Mouse (Mus musculus): ENCODE results near the gene Ripor2.
A peak's percentile ranks its signal among the peaks of the same experiment; 100 is the strongest.

Gene Ripor2

DNA sequence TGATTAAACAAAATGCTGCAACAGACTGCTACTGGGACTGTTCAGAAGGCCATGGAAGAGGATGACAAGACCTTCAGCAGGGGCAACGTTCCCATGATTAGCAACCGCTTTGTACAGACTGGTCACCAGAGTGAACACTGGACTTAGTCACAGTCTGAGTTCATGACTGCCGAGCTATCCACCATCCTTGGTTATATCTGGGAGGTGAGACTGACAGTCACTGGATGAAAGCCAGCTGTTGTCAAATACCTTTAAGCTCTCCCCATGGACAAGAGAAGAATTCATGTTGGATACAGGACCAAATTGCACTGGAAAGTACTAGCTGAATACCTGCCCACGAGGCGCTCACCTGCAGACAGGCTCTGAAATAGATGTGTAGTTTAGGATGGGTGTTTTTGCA, 2.4 kb downstream of the Ripor2 start:
- DNase-seq (ENCODE audit: low read depth, low spot score): no peak

DNA sequence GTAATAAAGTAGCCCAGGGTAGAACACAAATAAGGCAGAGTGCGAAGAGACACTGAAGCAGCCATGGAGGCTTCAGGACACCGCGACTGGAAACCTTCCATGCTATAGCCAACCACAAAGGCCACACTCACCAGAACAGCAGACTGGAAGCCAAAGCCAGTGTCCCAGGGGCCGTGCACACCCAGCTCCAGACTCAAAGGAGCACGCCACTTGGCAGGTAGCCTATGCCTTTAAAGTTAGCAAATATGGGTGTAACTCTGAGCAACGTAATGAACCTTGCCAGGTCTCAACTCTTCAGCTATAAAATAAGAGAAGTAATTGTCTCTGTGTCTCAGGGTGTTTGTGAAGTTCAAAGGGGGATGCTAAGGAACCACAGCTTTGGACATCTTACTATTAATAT, 2.9 kb downstream of the Ripor2 start:
- DNase-seq (ENCODE audit: low read depth, low spot score): no peak

DNA sequence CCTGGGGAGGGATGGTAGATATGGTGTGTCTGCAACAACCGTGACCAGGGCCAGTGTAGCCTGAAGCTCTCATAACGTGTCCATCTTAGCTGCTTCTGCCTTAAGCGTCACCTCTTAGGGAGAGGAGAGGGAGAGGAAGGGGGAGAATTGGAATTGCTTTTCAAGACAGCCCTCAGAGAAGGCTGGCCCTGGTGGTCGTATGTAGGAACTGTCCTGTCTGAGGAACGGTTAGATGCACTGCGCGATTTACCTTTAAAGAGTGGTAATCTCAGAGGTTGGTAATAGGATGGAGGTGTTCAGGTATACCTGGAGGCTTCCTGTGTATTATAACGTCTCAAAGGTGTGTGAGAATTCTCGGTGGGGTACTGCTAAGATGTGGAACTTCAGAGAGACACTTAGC, 3.4 kb downstream of the Ripor2 start:
- DNase-seq (ENCODE audit: low read depth, low spot score): no peak

DNA sequence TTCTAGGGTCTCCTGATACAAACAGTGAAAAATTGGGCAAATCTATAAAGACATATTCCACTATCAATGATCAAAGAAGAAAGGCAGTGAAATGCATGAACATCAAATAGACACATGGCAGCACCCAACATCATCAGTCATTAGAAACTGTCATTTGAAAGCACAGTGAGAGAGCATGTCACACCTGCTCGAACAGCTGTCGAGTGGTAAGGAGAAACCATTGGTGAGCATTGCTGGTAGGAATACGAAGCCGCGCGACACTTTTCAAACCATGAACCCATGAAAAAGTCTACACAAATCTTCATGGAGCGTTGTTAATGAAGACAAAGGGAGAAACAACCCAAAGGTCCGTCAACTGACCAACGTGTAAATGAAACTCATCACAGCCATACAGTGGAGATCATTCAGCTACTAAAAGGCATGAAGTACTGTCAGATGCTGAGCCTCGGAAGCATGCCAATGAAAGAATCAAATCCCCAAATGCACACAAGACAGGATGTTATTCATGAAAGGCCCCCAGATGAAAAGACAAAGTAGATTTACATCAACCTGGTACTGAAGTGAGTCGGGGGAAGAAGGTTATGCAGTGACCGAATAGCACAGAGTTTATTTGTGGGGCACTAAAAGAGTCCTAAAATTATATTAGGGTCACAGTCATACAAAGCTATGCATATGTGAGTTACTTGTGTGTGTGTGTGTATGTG, 5.4 kb downstream of the Ripor2 start:
- DNase-seq (ENCODE audit: low read depth, low spot score): peak; percentile 35

DNA sequence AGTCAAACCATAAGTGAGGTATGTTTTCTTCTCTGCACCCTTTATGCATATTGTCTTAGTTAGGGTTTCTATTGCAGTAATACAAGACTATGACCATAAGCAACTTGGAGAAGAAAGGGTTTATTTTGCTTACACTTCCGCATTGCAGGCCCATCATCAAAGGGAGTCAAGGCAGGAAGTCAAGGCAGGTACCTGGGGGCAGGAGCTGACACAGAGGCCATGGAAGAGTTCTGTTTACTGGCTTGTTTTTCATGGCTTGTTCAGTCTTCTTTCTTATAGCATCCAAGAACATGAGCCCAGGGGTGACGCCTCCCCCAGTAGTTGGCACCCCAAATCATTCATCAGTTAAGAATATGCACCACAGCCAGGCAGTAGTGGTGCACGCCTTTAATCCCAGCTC, 6.6 kb downstream of the Ripor2 start:
- peak; percentile 33 for DNase-seq (ENCODE audit: low read depth, low spot score)

DNA sequence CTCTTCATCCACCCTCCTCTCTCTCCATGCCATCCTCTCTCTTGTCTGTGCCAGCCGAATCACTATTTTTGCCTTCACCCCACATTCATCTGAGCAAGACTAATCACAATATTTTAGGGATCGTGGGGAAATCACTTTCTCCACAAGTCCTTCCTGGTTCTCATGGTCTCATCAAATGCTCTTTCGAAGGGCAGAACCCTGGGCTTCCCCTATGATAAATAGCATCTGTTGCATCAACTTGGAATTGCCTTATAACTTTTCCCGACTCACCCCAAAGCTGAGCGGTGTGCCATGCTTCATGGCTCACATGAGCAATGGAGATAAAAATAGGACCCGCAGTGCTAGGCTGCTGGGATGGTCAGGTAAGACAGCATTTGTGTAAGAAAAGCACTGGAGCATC, 9.7 kb downstream of the Ripor2 start:
- no peak for DNase-seq (ENCODE audit: low read depth, low spot score)

DNA sequence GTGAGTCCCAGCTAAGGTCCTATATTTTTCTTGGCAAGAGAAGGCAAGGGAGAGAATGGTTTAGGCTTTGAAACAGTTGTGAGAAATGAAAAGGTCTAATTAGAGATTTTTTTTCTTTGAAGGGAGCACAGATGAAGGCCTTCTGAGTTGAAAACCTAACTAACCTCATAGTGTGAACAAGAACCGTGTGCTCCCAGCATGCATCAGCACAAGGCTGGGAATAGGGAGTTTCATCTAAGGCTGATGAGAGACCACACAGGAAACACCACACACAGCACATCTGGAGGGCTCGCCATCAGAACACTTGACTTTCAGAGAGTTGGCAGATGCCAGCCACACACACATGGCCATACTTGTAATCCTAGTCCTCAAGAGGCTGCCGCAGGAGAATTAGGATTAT, 12.3 kb downstream of the Ripor2 start:
- DNase-seq (ENCODE audit: low read depth, low spot score): no peak

DNA sequence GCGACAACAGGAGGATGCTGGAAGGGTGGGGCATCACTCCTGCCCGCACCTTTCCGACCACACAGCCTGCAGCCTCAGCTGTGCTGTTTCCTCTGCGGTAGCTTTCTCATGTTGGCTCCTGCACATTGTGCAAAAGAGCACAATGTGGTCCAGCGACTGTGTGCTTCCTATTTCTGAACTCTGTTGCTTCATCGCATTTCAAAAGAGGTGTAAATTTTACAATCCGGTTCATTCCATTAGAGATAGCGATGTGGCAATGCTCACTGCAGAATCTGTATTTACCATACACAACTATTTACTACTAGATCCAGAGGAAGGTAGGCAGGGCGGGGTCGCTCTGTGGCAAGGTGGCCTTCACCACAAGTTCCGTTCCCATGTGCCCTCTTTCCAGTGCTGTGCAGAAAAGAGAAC, 17.6 kb downstream of the Ripor2 start:
- DNase-seq (ENCODE audit: low read depth, low spot score): peak; percentile 81

DNA sequence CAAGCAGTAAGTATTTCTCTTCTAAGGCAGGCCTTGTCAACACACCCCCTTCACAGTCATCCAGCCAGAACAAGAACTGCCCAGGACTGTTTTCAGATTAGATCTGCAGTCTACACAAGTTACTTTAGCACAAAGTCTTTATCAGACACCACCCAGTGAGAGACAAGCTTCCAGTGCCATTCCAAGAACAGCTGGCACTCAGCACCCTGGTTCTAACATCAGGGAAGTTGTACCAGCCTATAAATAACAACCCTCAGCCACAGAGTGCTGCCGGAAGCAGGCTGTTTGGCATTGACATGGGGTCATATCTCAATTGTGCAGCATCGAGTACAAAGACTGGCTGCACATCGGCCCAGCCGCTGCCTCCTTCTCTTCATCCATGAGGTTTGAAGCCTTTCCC, 21.0 kb downstream of the Ripor2 start:
- DNase-seq (ENCODE audit: low read depth, low spot score): peak; percentile 62

DNA sequence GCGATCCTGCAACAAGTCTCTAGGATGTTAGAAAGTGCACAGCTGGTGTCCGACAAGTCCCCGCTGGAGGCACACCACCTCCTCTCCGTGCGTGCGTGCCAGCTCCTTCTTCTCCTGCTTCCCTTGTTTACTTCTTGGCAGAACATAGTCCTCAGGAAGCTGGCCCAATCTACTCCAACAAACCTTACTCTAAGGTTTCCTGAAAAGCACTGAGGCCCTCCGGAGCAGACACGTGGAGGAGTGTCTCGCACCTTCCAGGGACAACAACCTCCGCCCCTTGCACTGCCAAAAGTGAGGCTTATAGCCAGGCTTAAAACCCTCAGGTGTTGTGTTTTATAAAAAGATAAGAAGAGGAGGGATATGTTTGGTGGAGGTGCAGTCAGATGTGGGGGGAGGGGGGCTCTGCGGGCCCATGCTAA, 21.6 kb downstream of the Ripor2 start:
- peak; percentile 64 for DNase-seq (ENCODE audit: low read depth, low spot score)

DNA sequence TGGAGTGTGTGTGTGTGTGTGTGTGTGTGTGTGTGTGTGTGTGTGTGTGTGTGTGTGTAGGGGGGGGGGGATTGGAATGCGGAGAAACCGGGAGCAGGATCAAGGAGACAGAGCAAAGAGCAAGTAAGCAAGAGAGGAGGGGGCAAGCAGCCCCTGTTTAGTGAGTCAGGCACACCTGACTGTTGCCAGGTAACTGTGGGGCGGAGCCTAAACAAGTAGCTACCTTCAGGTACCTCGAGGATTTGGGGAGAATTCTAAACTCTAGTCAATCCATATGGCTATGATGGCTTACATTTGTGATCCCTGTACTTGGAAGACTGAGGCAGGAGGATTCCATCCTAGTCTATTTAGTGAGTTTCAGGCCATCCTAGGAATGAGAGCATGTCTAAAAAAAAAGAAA, 22.1 kb downstream of the Ripor2 start:
- DNase-seq (ENCODE audit: low read depth, low spot score): peak; percentile 60

DNA sequence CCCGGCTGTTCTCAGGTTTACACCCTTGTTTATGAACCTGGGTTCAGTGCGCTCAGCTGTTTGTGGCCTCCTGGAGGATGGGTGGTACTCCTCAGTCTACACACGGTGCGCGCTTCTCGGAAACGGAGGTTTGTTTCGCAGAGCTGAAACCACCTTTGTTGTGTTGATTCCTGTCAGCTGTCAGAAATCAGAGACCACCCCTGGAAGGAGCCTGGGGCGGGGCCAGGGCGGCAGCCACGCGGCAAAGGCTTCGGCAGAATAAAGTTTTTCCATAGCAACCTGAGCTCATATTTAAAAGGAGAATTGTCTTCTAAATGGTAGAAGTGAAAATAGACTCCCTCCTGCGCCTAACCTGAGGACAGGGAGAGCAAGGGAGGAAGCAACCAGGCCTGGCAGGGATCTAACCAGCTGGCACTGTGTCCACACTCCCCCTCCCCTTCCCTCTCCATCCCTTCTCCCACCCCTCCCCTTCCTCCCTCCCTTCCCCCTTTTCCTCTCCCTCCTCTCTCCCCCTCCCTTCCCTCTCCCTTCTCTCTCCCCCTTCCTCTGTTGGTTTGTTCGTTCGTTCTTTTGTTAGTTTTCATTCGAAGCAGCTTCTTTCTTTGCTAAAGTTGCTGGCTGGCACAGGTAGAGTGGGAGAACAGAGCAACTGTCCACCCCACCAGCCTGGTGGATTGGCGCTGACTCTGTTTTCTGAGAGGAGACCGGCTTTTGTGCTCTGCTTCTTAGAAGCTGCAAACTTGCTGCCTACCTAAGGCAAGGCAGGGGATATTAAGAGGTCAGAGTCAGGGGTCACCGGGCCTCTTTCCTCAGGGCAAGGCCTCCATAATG, 23.0 kb downstream of the Ripor2 start:
- DNase-seq (ENCODE audit: low read depth, low spot score): peak; percentile 92

DNA sequence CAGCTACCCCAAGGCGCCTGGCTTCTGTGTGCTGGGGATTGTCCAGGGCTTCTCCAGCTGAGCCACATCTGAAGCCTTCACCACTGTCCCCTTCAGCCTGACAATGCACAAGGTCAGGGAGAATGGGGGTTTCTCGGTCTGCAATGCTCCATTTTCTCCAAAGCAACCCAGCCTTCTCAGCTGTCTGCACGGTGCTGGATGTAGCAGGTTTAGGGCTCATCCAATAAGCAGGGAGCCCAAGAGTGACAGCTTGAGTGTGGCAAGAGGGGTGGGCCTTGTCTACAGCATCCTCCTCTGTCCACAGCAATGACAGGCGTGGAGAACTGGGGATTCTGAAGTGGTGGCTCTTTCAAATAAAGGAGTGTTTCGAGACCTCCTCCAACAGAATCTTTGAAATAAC, 23.8 kb downstream of the Ripor2 start:
- DNase-seq (ENCODE audit: low read depth, low spot score): peak; percentile 43

DNA sequence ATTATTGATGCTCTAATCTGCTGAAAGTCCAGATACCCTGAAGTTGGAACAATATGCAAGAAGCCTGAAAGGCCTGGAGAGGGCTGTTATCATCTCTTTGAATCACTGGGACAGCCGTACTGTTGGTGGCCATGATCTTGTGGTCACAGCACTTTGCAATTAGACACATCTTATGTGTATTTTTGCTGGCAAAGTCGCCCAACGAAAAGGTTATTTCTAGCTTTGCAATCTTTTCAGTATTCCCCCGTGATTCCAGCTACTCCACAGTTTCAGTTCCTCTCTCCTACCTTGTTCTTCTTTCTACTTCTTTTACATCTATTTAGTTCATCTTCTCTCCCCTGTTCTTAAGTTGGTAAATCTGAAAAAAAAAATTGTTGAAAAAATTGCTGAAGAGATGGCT, 26.0 kb downstream of the Ripor2 start:
- no peak for DNase-seq (ENCODE audit: low read depth, low spot score)

DNA sequence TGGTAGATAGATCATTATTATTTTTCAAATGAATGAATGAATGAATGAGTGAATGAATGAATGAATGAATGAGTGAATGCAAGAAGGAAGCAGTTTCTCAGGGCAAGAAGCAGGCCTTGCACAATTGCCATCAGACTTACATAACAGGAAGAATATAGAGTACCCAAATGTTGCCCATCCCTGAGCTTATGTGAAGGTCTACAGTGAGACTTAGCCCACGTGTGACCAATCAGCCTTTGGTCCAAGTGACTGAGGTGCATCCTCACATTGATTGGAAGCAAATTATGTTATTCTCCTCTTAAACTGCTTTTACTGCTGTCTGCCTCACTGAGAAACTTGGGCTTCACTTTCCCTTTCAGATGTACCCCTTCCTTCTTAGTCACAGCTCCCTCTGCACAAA, 26.7 kb downstream of the Ripor2 start:
- DNase-seq (ENCODE audit: low read depth, low spot score): peak; percentile 43

DNA sequence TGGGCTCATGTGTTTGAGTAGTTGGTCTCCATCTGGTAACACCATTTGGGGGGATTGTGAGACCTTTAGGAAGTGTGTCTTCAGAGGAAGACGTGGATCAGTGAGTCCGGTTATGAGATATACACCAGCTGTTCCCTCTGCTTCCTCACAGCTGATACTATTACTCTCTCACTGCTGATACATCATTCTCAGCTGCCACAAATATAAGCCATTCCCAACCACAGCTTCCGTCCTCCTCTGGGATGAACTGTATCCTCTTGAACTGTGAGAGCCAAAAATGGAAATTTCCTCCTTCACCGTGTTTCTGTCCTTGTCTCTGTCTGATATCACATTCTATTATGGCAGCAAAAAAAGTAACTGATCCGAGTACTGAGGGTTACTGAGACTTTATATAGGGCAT, 28.9 kb downstream of the Ripor2 start:
- no peak for DNase-seq (ENCODE audit: low read depth, low spot score)

DNA sequence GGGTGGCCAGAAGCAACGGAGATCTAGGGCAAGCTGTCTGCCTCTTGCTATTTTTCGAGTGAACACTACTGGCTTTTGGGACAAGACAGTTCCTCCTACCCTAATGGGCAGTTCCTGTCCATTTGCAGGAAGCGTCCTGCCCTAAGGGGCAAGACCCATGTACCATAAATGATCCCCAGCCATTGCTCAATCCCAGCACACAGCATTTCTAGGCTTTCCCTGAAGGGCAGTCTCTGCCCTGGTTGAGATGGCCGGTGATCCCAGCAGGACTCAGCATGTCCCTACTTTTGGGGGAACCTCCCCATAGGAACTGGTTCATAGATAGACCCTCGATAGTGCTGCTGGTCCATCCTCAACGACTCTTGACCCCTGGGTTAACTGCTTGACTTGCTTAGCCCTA, 31.0 kb downstream of the Ripor2 start:
- no peak for DNase-seq (ENCODE audit: low read depth, low spot score)

DNA sequence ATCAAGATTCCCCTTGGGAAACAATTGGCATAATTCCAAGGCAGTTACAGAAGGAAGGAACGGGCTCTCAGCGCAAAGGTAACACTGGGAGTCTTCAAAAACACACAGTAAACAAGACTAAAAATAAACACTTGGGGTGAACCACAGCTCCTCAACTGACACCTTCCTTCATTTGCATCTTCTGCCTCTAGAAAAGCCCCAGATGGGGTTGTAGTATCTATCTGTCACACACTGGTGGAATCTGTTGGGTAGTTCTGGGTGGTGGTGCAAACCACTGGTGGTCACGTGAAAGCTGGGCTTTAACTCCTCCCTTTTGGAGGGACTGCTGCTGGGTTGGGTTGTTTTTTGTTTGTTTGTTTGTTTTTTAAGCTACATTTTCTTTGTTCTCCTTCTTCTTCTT, 31.4 kb downstream of the Ripor2 start:
- DNase-seq (ENCODE audit: low read depth, low spot score): peak; percentile 89

DNA sequence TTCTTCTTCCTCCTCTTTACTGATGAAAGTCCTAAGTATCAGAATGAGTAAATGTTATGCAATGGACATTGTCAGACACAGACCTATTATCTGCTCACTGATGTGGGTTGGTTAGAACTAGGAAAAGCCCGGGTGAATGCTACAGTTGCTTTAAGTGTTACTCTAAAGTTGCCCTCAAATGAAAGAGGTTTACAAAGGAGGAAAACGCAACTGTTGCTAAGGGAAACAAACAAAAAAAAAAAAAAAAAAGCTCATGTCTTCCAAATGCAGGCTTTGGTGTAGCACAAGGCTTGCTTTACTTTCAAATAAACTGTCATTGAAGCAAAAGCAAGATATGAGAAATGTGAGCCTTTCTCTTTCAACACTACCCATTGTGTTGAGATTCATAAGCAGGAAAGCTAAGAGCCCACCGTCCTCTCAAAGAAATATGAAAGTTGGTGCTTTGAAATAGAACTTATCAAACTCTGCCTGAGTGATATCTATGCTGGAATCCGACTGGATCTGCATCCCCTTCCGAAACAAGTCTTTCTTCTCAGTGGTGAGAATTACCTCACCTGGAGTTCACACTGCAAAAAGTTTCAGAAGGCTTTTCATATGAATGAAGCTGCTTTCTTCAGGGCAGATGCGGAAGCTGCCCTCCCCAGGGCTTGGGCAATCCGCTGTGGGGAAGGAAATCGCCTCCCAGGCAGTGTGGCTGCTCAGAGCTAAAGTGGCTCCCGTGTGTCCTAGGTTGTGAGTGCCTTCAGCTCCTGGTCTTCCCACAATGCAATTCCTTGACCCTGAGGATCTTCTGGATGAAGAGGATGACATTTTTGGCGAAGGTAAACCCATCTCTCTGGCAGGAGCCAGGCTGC, 32.2 kb downstream of the Ripor2 start:
- DNase-seq (ENCODE audit: low read depth, low spot score): peak; percentile 71

DNA sequence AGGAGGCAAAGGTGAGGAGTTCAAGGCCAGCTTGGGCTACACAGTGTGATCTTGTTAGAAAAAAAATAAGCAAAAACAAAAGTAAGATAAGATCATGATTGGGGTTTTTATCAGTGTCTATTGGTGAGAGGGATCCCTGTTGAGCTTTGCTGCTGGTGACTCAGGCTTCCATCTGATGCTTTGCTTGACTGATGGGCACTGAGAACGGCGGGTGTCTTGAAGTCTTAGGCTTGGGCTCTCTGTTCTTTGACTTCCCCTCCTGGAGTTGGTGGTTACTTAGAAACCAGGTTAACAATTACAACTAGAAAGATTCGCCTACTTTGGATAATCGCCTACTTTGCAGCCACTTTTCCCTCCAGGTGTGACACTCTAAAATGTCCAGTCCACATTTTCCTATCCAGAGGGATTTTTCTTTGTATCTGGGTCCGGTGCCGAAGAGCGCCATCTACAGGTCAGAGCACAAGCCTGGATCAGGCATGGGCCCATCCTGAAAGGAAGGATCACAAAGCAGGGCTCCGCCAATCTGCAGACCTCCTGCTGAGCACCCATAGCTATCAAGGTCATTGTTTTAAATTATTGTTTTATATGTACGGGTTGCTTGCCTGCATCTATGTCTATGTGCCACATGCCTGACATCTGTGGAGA, 34.1 kb downstream of the Ripor2 start:
- peak; percentile 75 for DNase-seq (ENCODE audit: low read depth, low spot score)

DNA sequence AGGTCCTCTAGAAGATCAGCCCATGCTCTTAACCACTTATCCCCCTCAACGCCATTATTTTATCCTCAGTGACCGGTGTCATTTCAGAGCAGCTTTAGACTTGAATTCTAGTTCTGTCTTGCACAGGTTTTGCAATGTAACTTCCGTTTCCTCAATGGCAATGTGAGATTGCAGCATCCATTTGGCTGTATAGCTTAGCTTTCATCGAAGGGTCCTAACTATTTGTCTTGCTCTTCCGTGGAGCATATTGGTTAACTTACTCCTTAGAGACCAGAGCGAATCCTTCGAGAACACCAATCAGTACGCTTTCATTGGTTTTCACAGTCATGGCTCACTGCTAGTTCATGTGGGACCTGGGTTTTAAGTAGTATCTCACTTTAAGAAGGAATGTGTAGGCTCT, 34.7 kb downstream of the Ripor2 start:
- no peak for DNase-seq (ENCODE audit: low read depth, low spot score)
